8 mouse cellular contexts compared by ENCODE assay signal in the genomic region with DNA sequence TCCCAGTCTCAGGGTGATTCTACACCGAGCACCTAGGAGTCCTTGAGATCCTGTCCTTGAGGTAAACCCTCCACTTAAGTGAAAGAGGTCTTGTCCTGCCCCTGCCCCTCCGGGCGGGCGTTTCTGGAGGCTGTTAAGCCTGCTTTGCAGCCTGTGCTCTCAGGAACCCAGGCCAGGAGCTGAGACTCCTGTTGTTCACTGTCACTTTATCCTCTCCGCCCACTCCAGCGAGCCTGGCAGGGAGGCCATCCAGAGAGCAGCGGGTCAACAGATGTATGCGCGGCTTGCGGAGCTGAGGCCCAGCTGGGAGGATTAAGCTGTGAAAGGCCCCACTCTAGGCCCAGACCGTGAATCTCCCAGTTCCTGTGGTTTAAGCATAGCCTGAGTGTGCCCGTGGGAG.
A peak's percentile ranks its signal among the peaks of the same experiment; 100 is the strongest.
DNase-seq lines count a peak whose midpoint lies in the region; ATAC-seq and TF ChIP-seq lines count a peak whose summit lies in the region.

No protein-coding gene starts in this region.

- H3K4me1 ChIP-seq in liver, adult 2 months (ENCODE audit: control insufficient read depth, insufficient read depth, low read length) = peaks cover 8% of the 10 kb centered on the region
- no peaks in the 10 kb centered on the region for H3K4me1 ChIP-seq in liver, embryonic 11.5 days (replicated peaks; ENCODE audit: control insufficient read depth, insufficient read depth, low read length)
- H3K4me1 ChIP-seq in limb, embryonic 13.5 days = peaks cover 37% of the 10 kb centered on the region

- WGBS in liver, adult 2 months = 28% methylated on average over 12 of the region's 12 CpGs
- WGBS in liver, embryonic 11.5 days = 28% methylated on average over 12 of the region's 12 CpGs
- 12% methylated on average over 12 of the region's 12 CpGs for WGBS in limb, embryonic 13.5 days

- no peaks in the 10 kb centered on the region for H3K79me2 ChIP-seq in liver, adult 2 months (ENCODE audit: control insufficient read depth, insufficient read depth, low read length)

- H3K27ac ChIP-seq in gastrocnemius, adult 2 months = peak overlapping the region; percentile 16; the same call in 1 of the 2 replicates
- peak overlapping the region; percentile 9; the same call in 1 of the 2 replicates for H3K27ac ChIP-seq in liver, adult 2 months (replicated peaks; ENCODE audit: insufficient read depth, low read depth, low read length)
- no peak overlapping the region for H3K27ac ChIP-seq in liver, embryonic 11.5 days (ENCODE audit: low read depth, low read length)
- 0 out of 2 replicates have a peak overlapping the region, but pooled peaks have one; percentile 29 for H3K27ac ChIP-seq in limb, embryonic 13.5 days

- ATAC-seq in liver, embryonic 11.5 days (replicated peaks; ENCODE audit: low FRiP score) = no peak; the same call in 1 of the 2 replicates
- ATAC-seq in limb, embryonic 13.5 days (ENCODE audit: low FRiP score, low read depth) = peak; percentile 74

- H3K4me2 ChIP-seq in liver, embryonic 11.5 days = no peak overlapping the region
- no peak overlapping the region for H3K4me2 ChIP-seq in limb, embryonic 13.5 days (replicated peaks)

- H3K9ac ChIP-seq in liver, adult 2 months (ENCODE audit: low read depth, low read length) = no peak overlapping the region
- H3K9ac ChIP-seq in liver, embryonic 11.5 days (ENCODE audit: low read depth, low read length) = no peak overlapping the region
- peak overlapping the region; percentile 20; the same call in 1 of the 2 replicates for H3K9ac ChIP-seq in limb, embryonic 13.5 days

- peak; percentile 49 for DNase-seq in gastrocnemius, adult 2 months
- DNase-seq in gastrocnemius, adult 18-20 months (ENCODE audit: low spot score) = no peak
- DNase-seq in liver, adult 2 months (ENCODE audit: extremely low read depth, low read depth, low spot score) = peak; percentile 55
- no peak for DNase-seq in liver, embryonic 11.5 days (ENCODE audit: low spot score)
- DNase-seq in skeletal muscle tissue, adult 2 months (ENCODE audit: low read depth, low spot score) = peak; percentile 15
- no peak for DNase-seq in thymus, postnatal 10 days (ENCODE audit: low spot score in 2 of 2)
- DNase-seq in layer of hippocampus, postnatal 36 days = no peak

- H3K27me3 ChIP-seq in liver, adult 2 months (ENCODE audit: control insufficient read depth, insufficient read depth, low read length) = no peaks in the 10 kb centered on the region
- no peaks in the 10 kb centered on the region for H3K27me3 ChIP-seq in liver, embryonic 11.5 days (replicated peaks; ENCODE audit: control insufficient read depth, insufficient read depth, low read length)
- peaks cover 13% of the 10 kb centered on the region; the same call in 1 of the 2 replicates for H3K27me3 ChIP-seq in limb, embryonic 13.5 days

- TF ChIP-seq POLR2A in liver, adult 2 months (IDR thresholded peaks at IDR 0.05; ENCODE audit: extremely low read depth, insufficient read depth, low read length) = no peak

- H3K36me3 ChIP-seq in liver, adult 2 months (ENCODE audit: control insufficient read depth, insufficient read depth, low read length) = no peaks in the 10 kb centered on the region
- H3K36me3 ChIP-seq in liver, embryonic 11.5 days (ENCODE audit: control insufficient read depth, insufficient read depth, low read length) = no peaks in the 10 kb centered on the region
- H3K36me3 ChIP-seq in limb, embryonic 13.5 days = no peaks in the 10 kb centered on the region

- intact Hi-C loops in gastrocnemius, adult 2 months (cut with DNase I) = no loop called here

- no peak overlapping the region for H3K4me3 ChIP-seq in gastrocnemius, adult 2 months
- no peak overlapping the region for H3K4me3 ChIP-seq in liver, adult 2 months (ENCODE audit: insufficient read depth, low read depth, low read length)
- H3K4me3 ChIP-seq in liver, embryonic 11.5 days (ENCODE audit: low read depth, low read length) = no peak overlapping the region
- no peak overlapping the region for H3K4me3 ChIP-seq in limb, embryonic 13.5 days

- no peaks in the 10 kb centered on the region for H3K9me3 ChIP-seq in liver, embryonic 11.5 days (ENCODE audit: control insufficient read depth, low read length)
- no peaks in the 10 kb centered on the region for H3K9me3 ChIP-seq in limb, embryonic 13.5 days

- TF ChIP-seq CTCF in gastrocnemius, adult 2 months (IDR thresholded peaks at IDR 0.05) = no peak
- TF ChIP-seq CTCF in liver, adult 2 months (IDR thresholded peaks at IDR 0.05; ENCODE audit: low read depth, low read length) = no peak

Comparison
In these comparisons a context has a peak if more than half of its experiments do, and no peak if none do; other contexts are left out.
1. DNase-seq: peak in gastrocnemius, adult 2 months (single experiment), liver, adult 2 months (single experiment) and skeletal muscle tissue, adult 2 months (single experiment); none in gastrocnemius, adult 18-20 months (single experiment), liver, embryonic 11.5 days (single experiment), thymus, postnatal 10 days (0 of 2) and layer of hippocampus, postnatal 36 days (0 of 2).